Mouse (Mus musculus) liver, embryonic 15.5 days (tissue): ENCODE data around the gene Dcp1b. TPM values are rescaled to one million over a fixed set of nuclear protein-coding genes. Genes with fewer than 3 reads are reported as not detected.

Experiments used
- ATAC-seq: fragments of 200-750 bp; cut with Nextera tagmentation; 2 replicates; pipeline ENCODE4 v1.8.0; 2017; ENCODE audit warnings: moderate number of reproducible peaks, mild to moderate bottlenecking, moderate library complexity; ENCODE audit not compliant: insufficient read depth
- H3K27ac ChIP-seq: fragments of 300-500 bp; sonication (generic); replicated peaks from 2 replicates; pipeline ENCODE4 v1.5.1; 2015; ENCODE audit warnings: mild to moderate bottlenecking, inconsistent platforms
- H3K27me3 ChIP-seq: fragments of 300-500 bp; sonication (generic); 2 replicates; pipeline ENCODE4 v1.6.1; 2015; ENCODE audit warnings: mild to moderate bottlenecking, inconsistent platforms
- H3K36me3 ChIP-seq: fragments of 300-500 bp; sonication (generic); replicated peaks from 2 replicates; pipeline ENCODE4 v1.6.1; 2015; ENCODE audit warnings: moderate library complexity, mild to moderate bottlenecking, inconsistent platforms
- H3K4me1 ChIP-seq: fragments of 300-500 bp; sonication (generic); replicated peaks from 2 replicates; pipeline ENCODE4 v1.6.1; 2015; ENCODE audit warnings: inconsistent platforms
- H3K4me2 ChIP-seq: fragments of 300-500 bp; sonication (generic); 2 replicates; pipeline ENCODE4 v1.6.1; 2015; ENCODE audit warnings: moderate library complexity, mild to moderate bottlenecking, inconsistent platforms
- H3K4me3 ChIP-seq: fragments of 300-500 bp; sonication (generic); replicated peaks from 2 replicates; pipeline ENCODE4 v1.5.1; 2015; ENCODE audit warnings: mild to moderate bottlenecking, inconsistent platforms
- H3K9ac ChIP-seq: fragments of 300-500 bp; sonication (generic); 2 replicates; pipeline ENCODE4 v1.6.1; 2015; ENCODE audit warnings: moderate library complexity, mild to moderate bottlenecking, inconsistent platforms
- H3K9me3 ChIP-seq: fragments of 300-500 bp; sonication (generic); replicated peaks from 2 replicates; pipeline ENCODE4 v1.6.1; 2016; ENCODE audit warnings: inconsistent platforms
- WGBS: fragments of 180-500 bp; shearing (Covaris S2); methylation state at CpG from one replicate; pipeline ENCODE4 v1.1.7; 2015; ENCODE audit warnings: mixed read lengths; ENCODE audit not compliant: insufficient replicate concordance; 5-methylcytosine and 5-hydroxymethylcytosine counted together
- polyA plus RNA-seq: library from polyadenylated mRNA; unstranded; fragments of >200 nt; fragmentation: Nextera tagmentation; extraction: Ambion mirVana; gene quantifications from 2 replicates; pipeline ENCODE4 v1.2.1, GENCODE M21; 2015

Gene Dcp1b
- polyA plus RNA-seq, 1 experiment from 2014 or later = 3.2 TPM

- Histone ChIP-seq H3K9ac (peak overlapping the region; percentile 72; the same call in 1 of the 2 replicates), H3K4me3 (peak overlapping the region; percentile 83), H3K36me3 (no peaks in the 10 kb centered on the region), H3K4me1 (peaks cover 26% of the 10 kb centered on the region), H3K4me2 (peak overlapping the region; percentile 74), H3K9me3 (no peaks in the 10 kb centered on the region), H3K27me3 (no peaks in the 10 kb centered on the region), H3K27ac (0 out of 2 replicates have a peak overlapping the region, but pooled peaks have one; percentile 86)
- ATAC-seq = no peak
- WGBS = 43% methylated on average over 12 of the region's 12 CpGs
Observed at GRCm38 (mm10) chr6:119174307-119175074, 562 bp upstream of the Dcp1b start.

GRCm38 (mm10) chr6:119176103-119176502 is 1.1 kb downstream of the Dcp1b start:
- H3K9me3 ChIP-seq = no peaks in the 10 kb centered on the region
- H3K27me3 ChIP-seq = no peaks in the 10 kb centered on the region
- 63% methylated on average over 7 of the region's 7 CpGs for WGBS
- H3K27ac ChIP-seq = no peak overlapping the region
- ATAC-seq = no peak
- peaks cover 24% of the 10 kb centered on the region for H3K4me1 ChIP-seq
- peak overlapping the region; percentile 72; the same call in 1 of the 2 replicates for H3K9ac ChIP-seq
- H3K4me2 ChIP-seq = peak overlapping the region; percentile 74
- peak overlapping the region; percentile 83 for H3K4me3 ChIP-seq
- no peaks in the 10 kb centered on the region for H3K36me3 ChIP-seq

GRCm38 (mm10) chr6:119177101-119177500 is 2.0 kb downstream of the Dcp1b start:
- H3K4me2 ChIP-seq = no peak overlapping the region
- H3K4me1 ChIP-seq = peaks cover 23% of the 10 kb centered on the region
- no peaks in the 10 kb centered on the region for H3K36me3 ChIP-seq
- H3K9me3 ChIP-seq = no peaks in the 10 kb centered on the region
- H3K27me3 ChIP-seq = no peaks in the 10 kb centered on the region
- no peak for ATAC-seq
- no peak overlapping the region for H3K27ac ChIP-seq
- H3K4me3 ChIP-seq = no peak overlapping the region
- WGBS = 60% methylated on average over 8 of the region's 8 CpGs
- no peak overlapping the region for H3K9ac ChIP-seq

- 61% methylated on average over 2 of the region's 2 CpGs for WGBS
- Histone ChIP-seq H3K9me3 (no peaks in the 10 kb centered on the region), H3K4me2 (no peak overlapping the region), H3K4me3 (no peak overlapping the region), H3K27me3 (no peaks in the 10 kb centered on the region), H3K9ac (no peak overlapping the region), H3K36me3 (no peaks in the 10 kb centered on the region), H3K27ac (no peak overlapping the region), H3K4me1 (peaks cover 14% of the 10 kb centered on the region)
- no peak for ATAC-seq
Observed at GRCm38 (mm10) chr6:119180188-119180587, 5.1 kb downstream of the Dcp1b start.

GRCm38 (mm10) chr6:119182211-119182610 is 7.2 kb downstream of the Dcp1b start:
- WGBS = 77% methylated on average over 9 of the region's 9 CpGs
- no peaks in the 10 kb centered on the region for H3K9me3 ChIP-seq
- no peak overlapping the region for H3K9ac ChIP-seq
- H3K4me2 ChIP-seq = no peak overlapping the region
- no peaks in the 10 kb centered on the region for H3K4me1 ChIP-seq
- ATAC-seq = no peak
- no peak overlapping the region for H3K27ac ChIP-seq
- no peaks in the 10 kb centered on the region for H3K27me3 ChIP-seq
- H3K36me3 ChIP-seq = no peaks in the 10 kb centered on the region
- no peak overlapping the region for H3K4me3 ChIP-seq

- no peak overlapping the region for H3K4me2 ChIP-seq
- no peaks in the 10 kb centered on the region for H3K27me3 ChIP-seq
- no peak overlapping the region for H3K9ac ChIP-seq
- H3K9me3 ChIP-seq = no peaks in the 10 kb centered on the region
- H3K27ac ChIP-seq = no peak overlapping the region
- no peaks in the 10 kb centered on the region for H3K36me3 ChIP-seq
- no peaks in the 10 kb centered on the region for H3K4me1 ChIP-seq
- 69% methylated on average over 3 of the region's 3 CpGs for WGBS
- no peak for ATAC-seq
- H3K4me3 ChIP-seq = no peak overlapping the region
Observed at GRCm38 (mm10) chr6:119183781-119184180, 8.7 kb downstream of the Dcp1b start.

- no peaks in the 10 kb centered on the region for H3K9me3 ChIP-seq
- H3K27me3 ChIP-seq = no peaks in the 10 kb centered on the region
- H3K27ac ChIP-seq = no peak overlapping the region
- no peaks in the 10 kb centered on the region for H3K4me1 ChIP-seq
- WGBS = 58% methylated on average over 8 of the region's 8 CpGs
- H3K9ac ChIP-seq = no peak overlapping the region
- ATAC-seq = no peak
- H3K4me3 ChIP-seq = no peak overlapping the region
- no peaks in the 10 kb centered on the region for H3K36me3 ChIP-seq
- H3K4me2 ChIP-seq = no peak overlapping the region
Observed at GRCm38 (mm10) chr6:119186658-119187057, 11.6 kb downstream of the Dcp1b start.

GRCm38 (mm10) chr6:119187631-119188030 is 12.6 kb downstream of the Dcp1b start:
- WGBS = 76% methylated on average over 6 of the region's 6 CpGs
- no peak for ATAC-seq
- H3K27me3 ChIP-seq = no peaks in the 10 kb centered on the region

GRCm38 (mm10) chr6:119191478-119191877 is 16.4 kb downstream of the Dcp1b start:
- Histone ChIP-seq H3K9ac (no peak overlapping the region), H3K4me1 (no peaks in the 10 kb centered on the region), H3K9me3 (no peaks in the 10 kb centered on the region), H3K27ac (no peak overlapping the region), H3K36me3 (0 out of 2 replicates have a peak, but pooled peaks cover 9% of the 10 kb centered on the region), H3K27me3 (no peaks in the 10 kb centered on the region), H3K4me3 (no peak overlapping the region), H3K4me2 (no peak overlapping the region)
- ATAC-seq = no peak
- 72% methylated on average over 4 of the region's 4 CpGs for WGBS

More at GRCm38 (mm10) chr6:119187631-119188030, 12.6 kb downstream of the Dcp1b start:
- Histone ChIP-seq H3K4me1 (no peaks in the 10 kb centered on the region), H3K9me3 (no peaks in the 10 kb centered on the region), H3K9ac (no peak overlapping the region), H3K36me3 (0 out of 2 replicates have a peak, but pooled peaks cover 5% of the 10 kb centered on the region), H3K4me3 (no peak overlapping the region), H3K27ac (no peak overlapping the region), H3K4me2 (no peak overlapping the region)

GRCm38 (mm10) chr6:119193571-119194154 is 18.6 kb downstream of the Dcp1b start:
- Histone ChIP-seq H3K27me3 (no peaks in the 10 kb centered on the region), H3K9me3 (no peaks in the 10 kb centered on the region), H3K4me2 (no peak overlapping the region), H3K36me3 (0 out of 2 replicates have a peak, but pooled peaks cover 9% of the 10 kb centered on the region), H3K9ac (no peak overlapping the region), H3K4me1 (no peaks in the 10 kb centered on the region), H3K4me3 (no peak overlapping the region), H3K27ac (no peak overlapping the region)
- no peak for ATAC-seq
- 77% methylated on average over 15 of the region's 15 CpGs for WGBS

GRCm38 (mm10) chr6:119194161-119194560 is 19.1 kb downstream of the Dcp1b start:
- H3K36me3 ChIP-seq = 0 out of 2 replicates have a peak, but pooled peaks cover 9% of the 10 kb centered on the region
- 76% methylated on average over 9 of the region's 9 CpGs for WGBS
- H3K4me3 ChIP-seq = no peak overlapping the region
- no peak overlapping the region for H3K27ac ChIP-seq
- no peak overlapping the region for H3K4me2 ChIP-seq
- no peak overlapping the region for H3K9ac ChIP-seq
- H3K27me3 ChIP-seq = no peaks in the 10 kb centered on the region
- ATAC-seq = no peak
- H3K9me3 ChIP-seq = no peaks in the 10 kb centered on the region
- no peaks in the 10 kb centered on the region for H3K4me1 ChIP-seq
